Mouse (Mus musculus): ENCODE results near the gene Mturn. TPM values are rescaled to one million over a fixed set of nuclear protein-coding genes. Genes with fewer than 3 reads are reported as not detected.

Gene Mturn
- polyA plus RNA-seq, 2 experiments from 2014 or later, result 22.2 to 26.3 TPM

DNA sequence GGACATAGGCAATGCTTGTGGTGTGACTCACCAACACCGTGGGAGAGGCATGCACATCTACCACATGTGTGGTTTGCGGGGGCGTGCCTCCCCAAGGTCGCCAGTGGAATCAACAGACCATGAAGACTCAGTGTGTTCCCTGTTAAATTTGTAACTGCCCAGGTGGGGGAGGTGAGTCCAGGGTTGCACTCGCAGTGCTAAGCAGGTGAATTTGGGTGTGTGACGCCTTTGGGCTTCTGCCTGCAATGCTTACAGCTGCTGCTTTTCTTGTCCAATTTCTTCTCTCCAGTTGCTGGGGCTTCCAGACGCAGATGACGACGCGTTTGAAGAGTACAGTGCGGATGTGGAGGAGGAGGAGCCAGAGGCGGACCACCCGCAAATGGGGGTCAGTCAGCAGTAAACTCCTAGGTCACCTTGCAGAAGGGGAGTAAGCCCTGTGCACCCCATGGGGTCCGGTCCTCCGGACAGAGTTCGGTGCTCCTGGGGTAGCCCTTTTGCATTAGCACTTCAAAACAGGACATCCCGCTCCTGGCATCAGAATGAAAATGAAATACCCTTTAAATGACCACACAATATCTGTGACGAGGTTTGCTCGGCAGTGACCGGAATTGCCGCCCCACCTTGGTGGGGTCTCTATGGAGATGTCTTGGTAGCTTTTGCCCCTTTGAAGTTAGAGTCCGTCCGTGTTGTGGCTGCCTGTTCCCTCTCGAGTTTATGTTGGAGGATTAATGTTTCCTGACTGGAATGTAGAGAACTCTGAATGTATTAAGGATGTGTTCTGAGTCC lies 17.5 kb downstream of the Mturn start:
- ATAC-seq, result peak; percentile 65

DNA sequence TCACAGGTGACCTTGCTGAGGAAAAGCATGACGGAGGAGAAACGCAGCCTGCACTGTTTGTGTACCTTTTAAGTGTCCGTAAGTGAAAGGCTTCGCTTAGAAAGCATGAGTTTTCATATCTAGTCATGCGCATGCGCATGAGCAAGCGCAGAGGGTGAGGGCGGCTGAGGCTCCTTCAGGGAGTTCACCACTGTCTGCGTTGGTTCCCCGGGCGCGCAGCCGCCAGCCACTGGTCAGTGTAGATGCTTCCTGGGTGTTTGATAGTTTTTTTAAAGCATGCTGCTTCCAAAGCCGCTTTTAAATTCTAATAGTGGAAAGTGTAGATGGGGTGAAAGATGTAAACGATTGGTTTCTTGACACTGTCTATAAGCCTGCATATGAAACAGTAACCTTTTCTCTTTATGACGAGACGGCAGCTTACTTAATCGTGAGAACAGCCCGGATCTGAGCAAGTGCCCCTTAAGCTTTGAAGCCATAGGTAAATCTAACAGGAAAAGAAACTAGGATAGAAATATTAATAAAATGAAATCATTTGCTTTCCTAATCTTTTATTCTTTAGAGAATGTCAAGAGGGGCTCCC lies 18.1 kb downstream of the Mturn start:
- ATAC-seq, result peak; percentile 87

DNA sequence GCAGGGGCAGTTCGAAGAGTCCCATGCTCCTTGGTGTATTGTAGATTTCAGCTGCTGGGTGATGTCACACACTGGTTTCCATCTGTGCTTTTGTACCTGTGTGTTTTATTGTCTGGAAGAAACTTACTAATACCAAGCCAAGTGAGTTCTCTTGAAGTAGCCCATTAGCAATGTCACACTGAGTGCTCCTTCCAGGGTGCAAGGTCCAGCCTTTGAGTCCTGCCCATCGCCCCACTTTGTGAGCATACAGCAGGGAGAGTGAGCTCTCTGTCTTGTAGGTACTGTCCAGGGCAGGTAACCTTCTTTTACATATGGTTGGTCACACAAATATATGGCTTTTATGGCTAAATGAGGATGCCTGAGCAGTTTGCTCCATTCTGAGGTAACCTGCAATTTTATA lies 19.1 kb downstream of the Mturn start:
- ATAC-seq, result no peak

DNA sequence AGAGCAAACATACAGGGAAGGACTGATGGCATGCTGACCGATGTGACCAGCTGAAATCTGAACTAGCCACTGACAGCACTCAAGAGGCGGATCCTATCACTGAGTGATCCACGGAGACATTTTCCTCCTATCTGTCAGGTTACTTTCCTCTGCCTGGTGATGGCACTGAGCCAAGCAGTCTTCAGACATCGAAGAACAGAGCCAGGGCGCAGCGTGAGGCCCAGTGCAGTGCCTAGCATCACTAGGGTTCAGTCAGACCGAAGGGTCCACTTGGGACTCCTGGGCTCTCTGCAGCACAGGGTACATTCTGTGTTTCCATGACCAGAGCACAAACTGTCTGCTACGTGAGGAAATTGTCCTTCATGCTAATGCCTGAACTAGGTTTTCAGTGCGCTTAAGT lies 20.5 kb downstream of the Mturn start:
- ATAC-seq, result no peak

DNA sequence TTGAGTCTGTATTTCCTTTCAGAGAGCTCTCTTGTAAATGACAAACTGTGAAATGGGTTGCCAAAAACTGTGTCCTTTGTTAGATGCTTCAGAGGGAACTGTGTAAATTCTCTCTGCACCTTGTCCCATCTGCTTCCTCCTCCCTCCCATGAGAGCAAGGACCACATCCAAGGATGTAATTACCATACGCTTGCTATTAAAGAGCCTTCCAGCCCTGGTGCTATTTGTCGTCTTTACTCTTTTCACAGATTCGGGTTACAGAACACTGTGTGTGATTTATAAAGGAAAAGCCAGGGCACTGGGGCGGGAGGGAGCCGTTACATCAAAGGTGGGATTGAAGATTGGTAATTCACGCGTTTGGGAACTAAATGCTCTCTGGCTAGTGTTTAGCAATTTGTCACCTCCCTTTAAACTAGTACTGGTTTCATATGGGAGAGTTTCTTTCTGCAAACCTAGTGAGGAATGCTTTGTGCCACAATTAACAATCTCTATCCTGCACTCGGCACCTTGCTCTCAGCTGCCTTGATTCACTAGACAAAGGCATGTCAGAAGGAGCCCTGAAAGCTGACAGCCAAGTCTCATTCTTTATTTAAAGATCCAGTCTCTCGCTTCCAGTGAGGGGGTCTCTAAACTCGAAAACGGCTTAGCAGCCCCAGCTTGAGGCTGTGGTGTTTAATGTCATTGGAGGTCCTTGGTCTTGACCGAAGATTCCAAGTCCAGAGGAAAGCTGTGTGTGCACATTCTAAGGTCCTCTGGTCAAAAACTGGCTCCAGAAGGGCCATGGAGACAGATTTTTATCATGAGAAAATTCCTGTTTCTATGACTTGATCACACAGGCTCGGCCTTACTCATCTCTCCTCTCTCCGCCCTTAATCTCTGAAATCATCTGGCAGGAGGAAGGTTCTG lies 22.5 kb downstream of the Mturn start:
- no peak for ATAC-seq

DNA sequence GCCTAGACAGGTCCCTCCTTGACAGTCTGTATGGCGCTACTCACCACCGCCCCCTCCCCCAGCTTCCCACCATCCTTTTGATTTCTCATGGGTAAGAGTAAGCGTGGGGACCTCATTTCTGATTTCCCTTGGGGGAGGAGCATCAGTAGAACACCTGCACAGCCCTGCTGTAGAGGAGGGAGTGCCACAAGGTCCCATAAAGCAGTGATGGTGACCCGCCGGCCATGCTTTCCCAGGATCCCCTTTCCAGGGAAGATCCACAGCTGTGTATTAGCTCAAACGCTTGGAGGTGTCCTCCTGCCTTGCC lies 23.1 kb downstream of the Mturn start:
- ATAC-seq, result no peak

DNA sequence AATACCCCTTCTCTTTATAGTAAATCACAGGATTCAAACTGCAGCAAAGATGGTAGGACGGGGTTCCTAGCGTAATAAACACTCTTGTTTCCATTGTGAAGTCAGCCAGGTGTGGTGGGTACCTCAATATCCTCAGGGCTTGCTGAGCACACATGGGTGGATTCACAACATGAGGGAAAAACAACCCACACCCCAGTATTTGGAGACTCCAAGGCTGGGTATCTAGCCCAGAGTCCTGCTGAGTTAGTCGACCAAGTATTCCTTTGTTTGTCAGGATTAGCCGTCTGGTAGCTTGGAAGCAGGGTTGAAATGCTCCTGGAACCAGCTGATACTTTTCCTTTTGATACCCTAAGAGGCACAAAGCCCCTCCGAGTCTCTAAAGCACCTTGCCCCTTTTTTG lies 23.4 kb downstream of the Mturn start:
- ATAC-seq, result no peak

DNA sequence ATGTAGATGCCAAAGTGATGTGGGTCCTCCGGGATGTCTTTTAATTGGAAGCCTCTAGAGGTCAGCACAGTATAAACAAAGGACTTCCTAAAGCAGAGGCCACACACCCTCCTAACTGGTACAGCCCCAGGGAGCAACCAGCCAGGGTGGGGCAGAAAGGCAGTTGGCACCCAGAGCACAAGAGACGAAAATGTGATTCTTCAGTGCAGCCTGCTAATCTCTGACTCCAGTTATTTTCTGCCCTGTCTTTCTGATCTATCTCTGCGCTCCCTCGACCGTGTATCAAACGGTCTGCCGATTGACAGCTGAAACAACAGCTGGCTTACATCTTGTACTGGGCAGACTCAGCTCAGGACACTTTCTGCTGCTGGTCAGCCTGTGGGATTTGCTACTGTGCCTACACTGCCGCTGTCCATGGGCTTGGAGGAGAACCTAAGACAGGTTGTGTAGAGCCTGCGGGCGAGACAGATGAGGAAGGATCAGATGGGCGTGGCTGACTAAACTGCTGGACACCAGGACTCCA lies 24.0 kb downstream of the Mturn start:
- ATAC-seq, result peak; percentile 95

DNA sequence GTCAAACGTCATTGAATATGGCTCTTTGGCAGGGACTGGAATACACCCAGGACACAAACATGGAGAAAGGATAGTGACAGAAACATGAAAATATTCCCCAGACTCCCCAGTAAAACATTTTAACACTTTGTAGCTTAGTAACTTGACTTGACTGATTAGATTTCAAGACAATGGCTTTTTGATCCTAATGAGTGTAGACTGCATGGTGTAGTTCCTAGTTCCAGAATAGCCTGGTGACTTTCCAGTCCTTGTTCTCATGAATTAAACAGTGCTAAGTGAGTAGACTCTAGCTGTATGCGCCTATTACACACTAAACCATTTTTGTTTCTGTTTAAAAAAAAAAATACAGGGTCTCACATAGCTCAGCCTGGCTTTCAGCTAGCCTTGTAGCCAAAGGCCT lies 24.7 kb downstream of the Mturn start:
- no peak for ATAC-seq

DNA sequence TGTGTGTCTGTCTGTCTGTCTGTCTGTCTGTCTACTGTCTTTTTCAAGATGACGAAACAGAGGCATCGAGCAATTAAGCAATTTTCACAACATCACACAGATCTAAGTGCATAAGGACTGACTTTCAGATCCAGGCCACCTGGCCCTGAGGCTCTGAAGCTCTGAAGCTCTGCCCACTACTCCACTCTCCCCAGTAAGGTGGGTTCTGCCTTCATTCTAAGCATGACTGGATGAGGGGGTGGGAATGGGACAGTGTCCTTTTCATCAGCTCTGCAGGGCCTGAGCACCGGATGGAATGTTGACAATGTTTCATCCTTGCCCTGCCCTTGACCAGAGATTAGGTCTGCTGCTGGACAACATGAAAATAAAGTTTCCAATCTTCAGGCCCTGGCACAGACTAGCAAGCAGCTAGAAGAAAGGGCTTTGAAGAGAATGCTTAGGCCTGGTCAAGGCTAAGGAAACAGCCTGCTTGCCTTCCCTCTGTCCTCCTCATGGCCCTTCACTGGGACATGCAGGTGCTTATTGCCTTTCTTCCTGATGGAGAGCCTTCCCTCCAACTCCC lies 25.3 kb downstream of the Mturn start:
- ATAC-seq, result no peak

DNA sequence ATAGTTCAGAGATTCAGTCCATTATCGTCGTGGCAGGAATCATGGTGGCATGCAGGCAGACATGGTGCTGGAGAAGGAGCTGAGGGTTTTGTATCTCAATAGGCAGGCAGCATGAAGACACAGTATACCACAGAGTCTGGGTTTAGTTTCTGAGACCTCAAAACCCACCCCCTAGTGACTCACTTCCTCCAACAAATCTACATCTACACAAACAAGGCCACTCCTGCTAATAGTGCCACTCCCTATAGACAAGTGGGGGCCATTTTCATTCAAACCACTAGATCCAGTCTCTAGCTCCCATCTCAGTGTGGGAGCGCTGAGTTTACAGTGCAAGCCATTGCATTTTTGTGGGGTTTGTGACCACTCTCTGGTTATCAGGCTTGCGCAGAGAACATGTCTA lies 27.2 kb downstream of the Mturn start:
- ATAC-seq, result no peak

DNA sequence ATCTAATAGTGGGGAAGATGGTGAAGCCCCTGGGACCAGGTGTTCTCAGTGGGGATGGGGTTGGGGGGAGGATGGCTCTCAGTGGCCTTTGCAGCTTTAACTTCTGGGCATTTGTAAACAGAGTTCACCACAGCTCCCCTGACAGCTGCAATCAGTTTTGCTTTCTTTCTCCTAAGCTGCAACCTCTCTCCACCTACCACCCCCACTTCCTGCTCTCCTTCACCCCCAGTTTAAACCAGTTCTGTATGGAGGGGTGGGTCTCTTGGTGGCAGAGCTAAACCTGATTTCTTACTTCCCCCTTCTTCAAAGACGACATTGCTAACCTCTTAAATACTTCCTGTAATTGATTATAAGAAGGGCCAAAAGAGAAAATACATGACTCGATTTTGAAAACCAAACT lies 34.3 kb downstream of the Mturn start:
- peak; percentile 90 for ATAC-seq

DNA sequence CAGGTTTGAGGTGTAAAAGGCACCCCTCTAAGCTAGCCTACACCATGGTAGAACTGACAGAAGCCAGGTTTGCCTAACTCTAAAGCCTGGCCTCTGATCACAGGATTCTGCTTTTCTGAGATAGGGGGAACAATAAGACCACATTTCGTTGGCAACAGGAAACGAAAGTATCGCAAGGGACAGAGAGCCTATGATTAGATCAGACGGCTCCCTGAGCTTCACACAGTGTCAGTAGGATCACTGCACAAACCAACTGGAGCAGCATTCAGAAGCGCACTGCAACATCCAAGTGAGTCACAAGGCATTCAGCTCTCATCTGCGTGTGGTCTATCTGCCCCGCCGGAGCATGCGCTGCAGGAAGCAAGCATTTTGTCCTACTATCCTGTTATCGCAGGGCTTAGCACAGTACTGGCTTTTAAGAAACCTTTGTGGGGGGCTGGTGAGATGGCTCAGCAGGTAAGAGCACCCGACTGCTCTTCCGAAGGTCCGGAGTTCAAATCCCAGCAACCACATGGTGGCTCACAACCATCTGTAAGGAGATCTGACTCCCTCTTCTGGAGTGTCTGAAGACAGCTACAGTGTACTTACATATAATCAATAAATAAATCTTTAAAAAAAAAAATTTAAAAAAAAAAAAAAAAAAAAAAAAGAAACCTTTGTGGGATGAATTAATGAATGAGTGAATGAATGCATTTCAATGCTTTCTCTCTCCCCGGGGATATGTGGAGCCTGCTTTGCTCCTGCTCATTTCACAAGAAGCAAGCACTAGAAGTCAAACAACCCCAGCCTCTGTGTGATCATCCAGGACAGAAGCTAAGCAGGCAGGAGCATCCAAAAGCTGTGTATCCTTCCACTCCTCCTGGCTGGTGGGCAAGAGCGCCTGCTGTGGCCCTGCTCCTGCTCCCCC lies 37.6 kb downstream of the Mturn start:
- ATAC-seq, result peak; percentile 73

DNA sequence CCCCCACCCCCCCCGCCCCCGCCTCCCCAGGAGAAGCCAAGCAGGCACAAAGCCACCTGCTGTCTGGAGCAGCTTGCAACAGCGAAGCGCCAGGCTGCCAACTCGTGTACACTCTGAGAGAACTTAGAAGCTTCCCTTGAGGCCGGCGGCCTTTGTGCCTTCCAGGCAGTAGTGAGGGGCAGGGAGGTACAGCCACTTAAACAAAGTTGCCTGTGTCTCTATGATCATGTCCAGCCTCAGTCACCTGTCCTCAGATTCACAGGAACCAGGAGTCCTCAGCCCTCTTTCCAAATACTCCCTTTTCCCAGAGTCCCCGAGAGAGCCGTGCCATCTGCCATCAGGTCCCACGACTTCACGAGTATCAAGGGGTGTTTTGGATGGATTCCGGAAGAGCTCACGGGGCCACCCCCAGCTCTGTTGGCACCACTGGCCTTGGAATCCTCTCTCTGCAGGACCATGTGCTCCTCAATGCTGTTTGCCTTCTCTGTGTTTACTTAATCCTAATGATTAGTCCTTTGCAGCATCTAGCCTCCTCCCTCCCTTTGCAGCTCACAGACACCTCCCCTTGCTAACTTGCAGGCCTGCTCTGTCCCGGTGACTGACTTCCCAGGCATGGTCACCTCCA lies 38.4 kb downstream of the Mturn start:
- no peak for ATAC-seq

DNA sequence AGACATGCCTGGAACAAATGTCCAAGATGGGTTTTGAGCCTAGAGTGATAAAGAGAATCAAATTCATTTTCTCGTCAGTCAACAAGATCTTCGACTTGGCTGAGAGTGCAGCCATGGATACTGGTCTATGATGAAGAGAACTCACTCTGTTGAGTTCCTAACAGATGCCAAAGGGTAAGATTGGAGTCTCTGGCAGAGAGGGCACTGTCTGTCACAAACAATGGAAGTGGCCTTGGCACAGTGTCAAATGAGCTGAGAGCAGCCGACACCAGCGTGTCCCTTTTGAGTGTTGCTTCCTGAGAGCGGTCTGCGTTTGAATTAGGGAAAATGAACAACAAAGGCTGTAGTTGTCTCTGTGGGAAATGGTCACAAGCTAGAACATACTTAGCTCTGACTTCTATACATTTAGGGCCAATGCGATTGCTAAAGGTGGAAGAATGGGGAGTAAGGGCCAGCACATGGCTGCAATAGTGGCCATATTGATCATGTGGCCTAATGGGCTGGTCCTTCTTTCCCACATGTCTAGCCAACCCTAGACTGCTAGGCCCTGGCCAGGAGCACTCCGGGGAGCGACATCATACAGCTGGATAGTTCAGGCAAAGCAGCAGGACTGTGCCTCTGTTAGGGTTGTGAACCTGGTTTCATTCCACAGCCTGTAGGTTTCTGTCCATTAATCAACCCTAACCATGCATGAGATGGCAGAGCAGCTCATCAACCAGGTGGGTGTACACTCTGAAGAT lies 39.3 kb downstream of the Mturn start:
- ATAC-seq, result no peak

DNA sequence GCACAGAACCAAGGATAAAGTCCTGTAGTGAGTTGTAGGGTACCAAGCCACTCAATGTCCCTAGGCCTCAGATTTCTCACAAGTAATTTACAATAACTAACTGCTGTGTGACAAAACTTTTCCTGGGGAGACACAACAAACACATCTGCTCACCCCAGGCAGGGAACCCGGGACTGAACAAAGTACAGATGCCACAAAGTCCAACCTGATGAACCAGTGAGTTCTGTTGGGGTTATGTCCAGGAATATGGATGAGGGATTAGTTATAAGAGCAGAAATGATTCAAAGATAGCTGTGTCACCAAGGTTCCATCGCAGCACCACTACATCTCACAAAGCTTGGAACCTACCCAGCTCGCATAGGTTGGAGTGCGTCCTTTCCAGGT lies 39.8 kb downstream of the Mturn start:
- ATAC-seq, result no peak

DNA sequence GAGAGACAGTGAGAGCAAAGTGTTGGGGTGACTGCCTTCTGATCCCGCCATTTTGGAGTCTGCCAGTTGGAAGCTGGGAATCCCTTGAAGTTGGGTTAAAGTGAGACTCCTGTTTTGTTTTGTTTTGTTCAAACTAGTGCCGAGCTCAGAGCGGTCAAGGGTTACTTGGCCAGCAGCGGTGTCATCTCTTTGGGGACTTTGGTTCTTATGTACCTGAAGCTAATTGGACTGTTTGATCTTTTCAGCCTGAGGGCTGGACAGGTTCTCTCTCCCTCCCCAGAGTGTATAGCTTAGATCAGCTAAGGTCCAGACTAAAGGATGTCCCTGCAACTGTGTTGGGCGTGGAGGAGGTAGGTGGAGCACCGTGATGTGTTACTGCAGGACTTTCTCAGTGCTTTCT lies 44.9 kb downstream of the Mturn start:
- no peak for ATAC-seq

DNA sequence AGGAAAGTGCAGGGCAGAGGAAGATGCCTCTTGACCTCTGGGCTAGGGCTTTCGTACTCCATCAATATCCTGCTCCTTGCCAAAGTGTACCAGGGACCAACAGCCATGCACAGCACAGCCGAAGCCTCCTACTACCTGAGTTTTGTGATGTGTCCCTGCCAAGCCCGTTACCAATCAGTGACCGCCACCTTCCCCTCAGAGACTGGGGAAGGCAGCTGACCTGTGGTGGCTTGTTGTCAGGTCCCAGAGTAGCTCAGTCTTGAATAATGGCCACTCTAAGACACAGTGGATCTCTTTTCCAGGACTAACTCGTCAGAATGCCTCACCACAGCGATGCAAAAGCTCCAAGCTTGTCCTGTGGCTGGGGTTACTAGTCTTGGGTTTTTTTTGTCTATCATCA lies 45.4 kb downstream of the Mturn start:
- no peak for ATAC-seq

DNA sequence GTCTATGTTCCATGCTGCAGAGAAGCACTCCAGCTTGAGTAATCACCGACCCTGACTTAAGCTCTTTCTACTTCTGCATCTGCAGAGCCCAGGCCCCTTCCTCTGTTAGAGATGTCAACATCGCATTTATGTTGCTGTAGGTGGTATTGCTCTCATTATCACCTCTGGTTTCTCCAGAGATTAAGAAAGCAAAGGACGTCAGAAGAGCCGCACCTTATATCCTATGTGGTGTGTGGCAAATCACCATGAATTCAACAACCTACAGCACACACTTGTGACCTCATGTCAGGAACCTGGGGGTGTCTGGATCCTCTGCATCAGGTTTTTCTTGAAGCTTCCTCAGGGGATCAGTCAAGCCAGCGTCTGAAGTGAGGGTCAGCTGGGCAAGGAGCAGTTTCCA lies 46.0 kb downstream of the Mturn start:
- ATAC-seq, result no peak

DNA sequence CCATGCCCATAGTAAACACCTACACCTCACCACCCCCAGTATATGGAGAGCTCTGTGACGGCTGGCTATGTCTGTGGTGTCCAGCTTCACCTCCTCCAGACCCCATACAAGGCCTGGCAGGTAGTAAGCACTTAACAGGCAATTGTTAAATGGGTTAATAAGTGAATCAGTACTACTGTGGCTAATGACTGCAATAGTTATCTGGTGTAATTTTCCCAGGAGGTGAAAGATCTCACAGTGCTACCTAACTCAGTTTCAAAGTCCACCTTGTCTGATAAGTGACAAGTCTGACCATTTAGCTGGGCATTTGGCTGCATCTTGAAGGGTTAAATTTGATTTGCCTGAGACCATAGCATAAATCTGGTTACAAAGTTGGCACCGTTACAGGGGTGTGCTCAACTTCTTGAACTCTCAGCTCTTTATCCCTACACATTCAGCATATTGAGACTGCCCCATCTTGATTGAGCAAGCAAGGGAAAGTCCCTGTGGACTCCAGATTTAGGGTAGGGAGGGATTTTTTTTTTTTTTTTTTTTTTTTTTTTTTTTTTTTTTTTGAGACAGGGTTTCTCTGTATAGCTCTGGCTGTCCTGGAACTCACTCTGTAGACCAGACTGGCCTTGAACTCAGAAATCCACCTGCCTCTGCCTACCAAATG lies 48.2 kb downstream of the Mturn start:
- ATAC-seq, result no peak

Measured in CD4-positive, CD25-positive, alpha-beta regulatory T cell, adult 4 months (primary cell).